Mouse (Mus musculus): ENCODE measurements at regions not wholly inside any gene's neighbourhood (a gene's known extent, or its start where the extent isn't known, plus 50 kb on each side); places are given as distances from the start of the nearest gene placed in this dataset.
A peak's percentile ranks its signal among the peaks of the same experiment; 100 is the strongest.

DNA sequence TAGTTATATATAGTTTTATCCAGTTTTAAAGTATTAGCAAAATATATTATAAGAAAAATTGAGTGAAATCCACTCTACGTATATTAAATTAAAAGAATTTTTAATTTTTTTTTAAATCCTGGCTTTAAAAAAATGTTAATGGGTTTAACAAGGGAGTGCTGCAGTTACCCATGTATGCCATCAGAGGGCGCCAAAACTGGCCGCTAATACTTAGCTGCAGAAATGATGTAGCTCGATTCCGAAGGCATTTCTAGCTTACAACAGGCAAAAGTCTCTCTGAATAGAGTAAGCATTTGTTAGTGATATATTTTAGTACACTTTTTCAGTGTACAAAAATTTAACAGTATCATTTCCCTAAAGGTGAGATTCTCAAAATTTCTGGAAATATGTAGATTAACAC, 73.1 kb downstream of the Olfr444 start:
- DNase-seq (ENCODE audit: low spot score in 2 of 2): peak in 1 of 2 experiments; percentile 10
